Mouse (Mus musculus) B cell, adult 2 months (primary cell): ENCODE data around the gene Col9a2.

Source experiments
- DNase-seq, 2 experiments: peaks; one replicate each; pipeline ENCODE4 v3.0.0; 2022

Gene Col9a2

GRCm38 (mm10) chr4:121039331-121040115 lies at the start of gene Col9a2:
Gene Col9a2, plus strand, starts transcription at chr4:121039385.
- no peak for DNase-seq

GRCm38 (mm10) chr4:120992284-120992683 lies 46.9 kb upstream of the Col9a2 start:
- DNase-seq: no peak

DNA sequence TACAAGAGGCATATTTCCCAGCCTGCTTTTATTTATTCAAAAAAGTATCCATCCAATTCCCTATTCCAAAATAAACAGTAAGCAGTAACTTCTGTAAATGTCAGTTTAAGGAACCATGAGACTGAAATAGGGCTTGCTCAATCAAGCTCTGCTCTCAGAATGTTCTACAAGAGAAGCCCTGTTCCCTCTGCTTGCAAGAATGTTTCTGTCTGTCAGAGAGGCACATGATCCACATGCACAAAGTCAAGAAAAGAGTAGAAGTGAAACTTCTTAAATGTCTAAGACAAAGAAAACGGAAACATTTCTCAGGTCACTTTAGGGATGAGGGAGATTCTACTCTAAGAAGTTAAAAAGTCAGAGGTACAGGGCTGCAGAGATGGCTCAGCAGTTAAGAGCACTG lies 46.2 kb upstream of the Col9a2 start:
- DNase-seq: peak; percentile 33 to 46

DNA sequence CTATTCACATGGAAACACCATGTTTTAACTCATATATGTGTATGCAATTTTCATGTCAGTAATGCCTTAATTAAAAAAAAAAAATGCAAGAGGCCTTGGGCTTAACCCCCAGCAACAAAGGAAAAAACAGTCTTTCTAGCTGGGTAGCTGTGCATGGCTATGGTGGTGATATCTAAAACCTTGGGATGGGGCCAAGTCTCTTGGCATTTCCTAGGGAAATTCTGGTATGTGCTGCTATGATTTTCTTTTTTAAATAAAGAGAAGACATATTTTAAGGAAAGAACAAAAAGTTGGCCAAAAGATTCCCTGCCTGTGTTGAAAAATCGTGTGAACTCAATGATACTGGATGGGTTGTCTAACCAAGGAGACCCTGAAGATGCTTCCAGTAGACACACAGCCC lies 43.3 kb upstream of the Col9a2 start:
- no peak for DNase-seq

DNA sequence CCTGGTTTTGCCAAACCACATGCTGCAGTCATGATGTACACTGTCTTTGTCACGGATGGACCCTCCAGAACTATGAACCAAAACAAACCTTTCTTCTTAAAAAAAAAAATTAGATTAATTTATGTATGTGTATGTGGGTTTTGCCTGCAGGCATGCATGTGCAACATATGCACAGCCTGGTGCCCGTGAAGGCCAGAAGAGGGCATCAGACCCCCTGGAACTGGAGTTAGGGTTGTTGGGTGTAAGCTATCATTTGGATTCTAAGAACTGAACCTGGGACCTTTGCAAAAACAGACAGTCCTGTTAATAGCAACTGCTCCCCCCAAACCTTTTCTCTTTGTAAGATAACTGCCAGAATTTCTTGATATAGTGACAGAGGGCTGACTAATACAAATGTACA lies 38.1 kb upstream of the Col9a2 start:
- peak in 1 of 2 experiments; percentile 55 for DNase-seq

DNA sequence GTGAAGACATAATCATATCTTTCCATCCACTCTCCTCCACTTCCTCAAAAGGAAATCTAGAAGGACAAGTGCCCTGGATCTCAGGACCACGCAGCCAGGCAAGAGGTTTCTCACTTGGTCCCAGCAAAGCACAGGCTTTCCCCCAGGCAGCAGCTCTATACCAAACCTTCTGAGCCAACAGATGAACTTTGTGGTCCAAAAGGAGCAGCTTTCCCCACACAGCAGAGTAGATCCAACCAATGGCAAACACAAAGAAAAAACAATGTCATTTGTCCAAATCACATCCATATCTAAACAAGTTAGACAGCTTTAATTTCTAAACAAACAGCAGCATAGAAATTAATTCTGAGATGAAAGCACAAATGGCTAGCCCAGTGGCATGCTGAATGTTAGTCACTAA lies 37.5 kb upstream of the Col9a2 start:
- no peak for DNase-seq

DNA sequence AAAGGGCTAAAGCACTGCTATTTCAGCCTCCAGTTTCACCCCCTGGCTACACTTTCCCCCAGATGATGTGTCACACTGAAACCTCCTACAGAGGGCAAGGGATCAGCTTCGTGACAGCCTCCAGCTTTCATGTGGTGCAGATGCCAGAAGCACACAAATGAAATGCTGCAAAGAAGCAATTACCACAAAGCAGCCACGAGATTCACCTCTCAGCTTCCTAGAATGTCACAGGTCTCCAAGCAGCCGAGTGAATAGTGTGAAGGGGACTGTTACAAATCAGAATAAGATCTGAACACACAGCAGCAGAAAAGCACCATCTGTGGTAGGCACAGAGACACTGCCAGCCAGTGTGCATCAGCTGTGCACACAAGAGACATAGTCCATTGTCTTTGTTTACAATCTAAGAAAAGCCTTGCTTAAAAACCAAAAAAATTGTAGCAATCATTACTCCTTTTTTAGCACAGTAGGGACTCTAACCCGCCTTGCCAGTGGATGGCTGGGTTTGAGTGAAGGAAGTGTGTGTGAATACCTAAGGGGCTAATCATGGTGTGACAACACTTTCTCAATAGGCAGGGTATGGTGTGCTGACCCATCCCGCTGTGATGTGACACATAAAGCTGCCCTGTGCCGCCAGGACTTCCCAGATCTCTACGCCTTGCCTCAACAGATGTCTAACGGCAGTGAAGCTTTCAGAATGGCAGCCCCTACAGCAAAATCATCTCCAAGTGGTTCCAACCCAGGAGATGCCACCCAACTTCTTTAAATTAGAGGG lies 36.6 kb upstream of the Col9a2 start:
- no peak for DNase-seq

DNA sequence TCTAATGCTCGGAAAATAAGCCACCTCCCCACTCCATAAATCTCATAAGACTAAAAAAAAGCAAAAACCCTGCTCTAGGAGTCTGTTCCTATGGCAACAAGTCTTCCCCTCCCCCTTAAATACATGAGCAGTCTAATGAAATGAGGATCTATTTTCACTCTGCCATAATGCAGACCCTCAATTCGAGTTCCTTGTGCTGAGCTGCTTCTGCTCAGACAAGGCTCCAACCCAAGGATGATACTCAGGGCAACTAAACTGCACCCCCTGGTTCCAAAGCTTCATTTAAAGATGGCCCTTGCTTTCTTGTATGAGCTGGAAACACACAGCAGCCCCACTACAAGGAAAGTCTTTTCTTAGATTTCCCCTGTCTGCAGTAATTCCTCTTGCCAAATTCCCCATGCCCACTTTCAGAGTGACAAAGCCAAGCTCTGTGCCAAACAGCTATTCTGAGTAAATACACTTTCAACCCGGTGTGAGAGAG lies 35.5 kb upstream of the Col9a2 start:
- no peak for DNase-seq

DNA sequence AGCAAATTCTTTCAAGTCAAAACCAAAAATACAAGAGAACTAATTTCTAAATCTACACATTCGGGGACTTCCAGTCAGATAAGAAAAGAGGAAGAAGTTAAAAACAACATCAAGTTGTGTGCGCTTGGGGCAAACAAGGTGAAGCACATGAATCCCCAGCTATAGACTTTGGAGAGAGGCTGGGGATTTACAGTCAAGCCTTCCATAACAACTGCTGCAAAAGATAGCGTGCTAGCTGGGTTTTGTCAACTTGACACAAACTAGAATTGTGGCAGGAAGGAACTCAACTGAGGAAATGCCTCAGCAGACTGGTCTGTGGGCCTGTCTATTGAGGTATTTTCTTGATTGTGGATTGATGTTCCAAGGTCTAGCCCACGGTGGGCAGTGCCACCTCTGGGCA lies 34.5 kb upstream of the Col9a2 start:
- DNase-seq: peak; percentile 67 to 70

GRCm38 (mm10) chr4:121007006-121007405 lies 32.2 kb upstream of the Col9a2 start:
- no peak for DNase-seq

DNA sequence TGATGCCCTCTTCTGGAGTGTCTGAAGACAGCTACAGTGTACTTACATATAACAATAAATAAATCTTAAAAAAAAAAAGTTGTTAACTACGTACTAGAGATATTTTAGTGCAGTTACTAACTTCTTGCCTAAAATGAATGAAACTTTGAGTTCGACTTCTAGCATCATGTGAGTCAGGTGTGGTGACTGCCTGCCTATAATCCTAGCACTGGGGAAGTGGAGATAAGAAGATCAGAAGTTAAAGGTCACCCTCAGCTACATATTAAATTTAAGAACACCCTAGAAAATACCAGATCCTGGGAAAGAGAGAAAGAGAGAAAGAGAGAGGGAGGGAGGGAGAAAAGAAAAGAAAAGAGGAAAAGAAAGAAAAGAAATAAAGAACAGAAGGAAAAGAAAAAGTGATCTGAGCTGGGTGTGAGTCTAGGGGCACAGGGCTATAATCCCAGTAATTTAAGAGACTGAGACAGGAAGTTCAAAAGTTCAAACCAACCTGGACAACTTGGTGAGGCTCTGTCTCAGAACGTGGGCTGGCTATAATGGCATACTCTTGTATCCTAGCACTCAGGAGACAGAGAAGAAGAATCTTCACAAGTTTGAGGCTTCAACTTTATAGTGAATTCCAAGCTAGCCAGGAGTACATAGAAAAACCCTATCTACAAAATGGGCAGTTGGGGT lies 31.0 kb upstream of the Col9a2 start:
- no peak for DNase-seq

GRCm38 (mm10) chr4:121009151-121009550 lies 30.0 kb upstream of the Col9a2 start:
- no peak for DNase-seq

- DNase-seq: peak in 1 of 2 experiments; percentile 40
These were observed 28.2 kb upstream of the Col9a2 start for GRCm38 (mm10) chr4:121010770-121011549.

GRCm38 (mm10) chr4:121014594-121015267 lies 24.5 kb upstream of the Col9a2 start:
- DNase-seq: peak; percentile 63 to 72

- no peak for DNase-seq
These were observed 23.9 kb upstream of the Col9a2 start for GRCm38 (mm10) chr4:121015268-121015659.

DNA sequence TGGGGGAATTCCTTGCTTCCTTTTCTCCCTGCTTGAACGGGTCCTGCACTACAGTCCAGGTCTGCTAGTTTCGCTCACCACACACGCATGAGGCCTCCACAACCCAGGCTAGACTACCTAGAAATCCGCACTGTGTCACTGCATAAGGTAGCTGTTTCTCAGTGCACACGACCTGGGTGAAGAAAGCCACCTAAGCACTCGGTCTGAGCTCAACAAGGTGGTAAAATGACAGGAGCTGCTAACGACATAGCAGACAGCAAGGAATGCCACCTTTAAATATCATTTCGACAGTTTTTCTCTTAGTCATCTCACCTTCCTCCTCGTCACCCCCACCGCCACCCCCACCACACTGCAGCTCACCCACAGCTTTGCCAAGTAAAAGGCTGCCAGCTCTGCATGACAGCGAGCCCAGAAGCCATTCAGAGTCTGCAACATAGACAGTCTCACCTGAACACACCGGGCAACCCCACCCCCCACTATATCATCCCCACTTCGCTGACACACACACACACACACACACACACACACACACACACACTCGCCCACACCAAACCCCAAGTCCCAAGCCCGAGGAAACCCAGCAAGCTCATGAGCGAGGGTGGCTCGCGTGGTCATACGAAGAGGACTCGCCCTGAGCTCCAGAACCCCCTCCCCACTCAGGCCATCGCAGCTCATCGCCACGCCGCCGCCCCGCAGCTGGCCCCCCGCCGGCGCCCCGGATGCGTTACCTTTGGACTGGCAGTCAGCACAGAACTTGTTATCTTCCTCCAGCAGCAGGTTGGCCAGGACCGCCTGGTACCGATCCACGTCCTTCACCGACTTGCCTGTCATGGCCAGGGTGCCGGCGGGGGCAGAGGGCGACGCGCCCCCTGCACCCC lies 22.9 kb upstream of the Col9a2 start:
- DNase-seq: peak; percentile 68 to 70

DNA sequence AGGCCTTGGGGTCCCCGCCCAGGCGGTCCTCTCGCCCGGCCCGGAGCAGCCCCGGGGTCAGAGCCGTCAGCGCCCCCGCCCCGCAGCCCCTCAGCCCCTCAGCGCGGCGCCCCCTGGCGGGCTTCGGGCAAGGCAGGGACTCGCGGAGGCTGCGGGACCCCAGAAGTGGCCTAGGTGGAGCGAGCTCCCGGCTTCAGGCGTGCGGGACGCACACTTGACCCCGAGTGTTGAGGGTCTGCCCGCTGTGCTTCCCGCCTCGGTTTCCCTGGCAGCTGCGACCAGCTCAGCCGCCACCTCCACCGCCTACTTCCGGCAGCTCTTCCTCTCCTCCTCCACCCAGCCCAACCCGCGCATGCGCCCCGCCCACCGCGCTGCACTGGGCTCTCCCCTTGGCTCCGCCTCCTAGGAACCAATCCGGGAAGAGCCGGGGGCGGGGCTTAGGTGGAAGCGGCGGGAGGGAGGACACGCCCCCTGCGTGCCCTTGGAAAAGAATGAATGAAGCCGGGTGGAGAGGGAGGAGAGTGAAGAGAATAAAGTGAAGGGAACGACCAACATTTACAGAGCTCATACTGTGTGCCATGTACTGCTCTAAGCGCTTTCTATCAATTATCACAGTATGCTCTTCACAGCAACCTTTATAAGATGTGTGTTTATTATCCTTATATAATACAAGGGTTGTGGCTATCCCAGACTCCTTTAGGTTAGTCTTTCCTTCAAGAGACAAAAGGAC lies 22.1 kb upstream of the Col9a2 start, which contains the start of gene Smap2:
Gene Smap2, minus strand, starts transcription at position 320 of the 730 bp plus-strand sequence.
- DNase-seq: peak; percentile 91 to 94

- DNase-seq: no peak
These were observed 20.9 kb upstream of the Col9a2 start for GRCm38 (mm10) chr4:121018250-121018649.

DNA sequence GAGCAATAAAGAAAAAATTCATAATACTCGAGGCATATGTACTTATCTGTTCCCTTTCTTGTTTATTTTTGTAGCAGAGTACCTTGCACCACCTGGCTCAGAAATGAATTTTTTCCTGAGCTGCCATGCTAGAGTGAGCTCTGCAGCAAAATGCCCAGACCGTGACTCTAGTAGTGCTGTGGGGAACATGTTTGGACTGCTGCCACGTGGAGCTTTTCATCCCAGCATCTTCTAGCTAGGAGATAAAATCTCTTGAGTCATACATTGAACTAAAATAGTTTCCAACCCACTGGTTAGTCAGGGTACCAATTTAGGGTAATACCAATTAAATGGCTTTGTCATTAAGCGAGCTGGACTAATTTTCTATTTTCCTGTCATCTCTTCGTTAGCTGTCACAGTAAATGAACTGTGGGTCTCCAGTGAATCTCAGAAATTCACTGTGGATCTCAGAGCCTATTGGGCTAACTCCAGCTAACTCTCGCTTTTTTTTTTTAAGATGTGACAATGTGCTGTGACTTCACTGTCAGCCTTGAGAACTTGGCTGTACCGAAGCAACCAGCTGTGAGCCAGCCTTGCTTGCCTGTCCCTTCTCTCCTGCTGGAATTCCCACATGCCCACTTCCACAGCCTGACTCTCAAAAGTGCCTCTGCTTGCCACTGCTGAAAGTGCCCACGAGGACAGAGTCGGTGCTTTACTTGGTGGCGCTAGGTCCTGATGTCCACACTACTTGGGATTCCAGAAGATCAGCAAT lies 19.0 kb upstream of the Col9a2 start:
- no peak for DNase-seq
